Mouse (Mus musculus): ENCODE measurements around the gene Psmb6.
"Not testable (repeated sequence)": the region's sequence is repeated elsewhere in the genome, so short reads cannot be mapped to it uniquely, and the experiment has no call there.

The Psmb6 gene

GRCm38 (mm10) chr11:70524782-70525181, 385 bp upstream of the Psmb6 start:
- DNase-seq, result no peak

- no peak for DNase-seq
These were observed 559 bp downstream of the Psmb6 start for GRCm38 (mm10) chr11:70525726-70526125.

GRCm38 (mm10) chr11:70526211-70526610, 1.0 kb downstream of the Psmb6 start:
- no peak for DNase-seq

- DNase-seq, result no peak
These were observed 3.4 kb downstream of the Psmb6 start for GRCm38 (mm10) chr11:70528610-70529009.

- DNase-seq, result not testable (repeated sequence)
These were observed 5.9 kb downstream of the Psmb6 start for GRCm38 (mm10) chr11:70531065-70531464.

- DNase-seq, result no peak
These were observed 7.7 kb downstream of the Psmb6 start, which contains the start of gene Gm40193 for GRCm38 (mm10) chr11:70532839-70533238. Gm40193 (minus strand) TSS chr11:70532939.

- no peak for DNase-seq
These were observed 14.3 kb downstream of the Psmb6 start for GRCm38 (mm10) chr11:70539423-70539822.

- DNase-seq, result peak; percentile 93
These were observed 14.9 kb downstream of the Psmb6 start, which contains the start of gene Pld2 for GRCm38 (mm10) chr11:70539877-70540587. Pld2 (plus strand) TSS chr11:70540064.

- DNase-seq, result no peak
These were observed 15.8 kb downstream of the Psmb6 start for GRCm38 (mm10) chr11:70540928-70541327.

GRCm38 (mm10) chr11:70541415-70541814, 16.2 kb downstream of the Psmb6 start:
- DNase-seq, result no peak

GRCm38 (mm10) chr11:70544496-70544895, 19.3 kb downstream of the Psmb6 start:
- no peak for DNase-seq

- DNase-seq, result no peak
These were observed 26.4 kb downstream of the Psmb6 start for GRCm38 (mm10) chr11:70551526-70551925.

- peak; percentile 15 for DNase-seq
These were observed 28.8 kb downstream of the Psmb6 start for GRCm38 (mm10) chr11:70553940-70554339.

GRCm38 (mm10) chr11:70557545-70557944, 32.4 kb downstream of the Psmb6 start:
- no peak for DNase-seq

- DNase-seq, result no peak
These were observed 36.7 kb downstream of the Psmb6 start for GRCm38 (mm10) chr11:70561937-70562286.

- peak; percentile 89 for DNase-seq
These were observed 37.3 kb downstream of the Psmb6 start, which contains the start of gene Mink1 for GRCm38 (mm10) chr11:70562287-70562994. Mink1 (plus strand) TSS chr11:70562881.

GRCm38 (mm10) chr11:70562995-70563469, 37.9 kb downstream of the Psmb6 start:
- DNase-seq, result no peak

GRCm38 (mm10) chr11:70563470-70564275, 38.5 kb downstream of the Psmb6 start:
- DNase-seq, result peak; percentile 69

GRCm38 (mm10) chr11:70564276-70564873, 39.2 kb downstream of the Psmb6 start:
- no peak for DNase-seq

- no peak for DNase-seq
These were observed 41.4 kb downstream of the Psmb6 start for GRCm38 (mm10) chr11:70566586-70566985.

GRCm38 (mm10) chr11:70570614-70571013, 45.4 kb downstream of the Psmb6 start:
- DNase-seq, result not testable (repeated sequence)

GRCm38 (mm10) chr11:70571641-70572040, 46.5 kb downstream of the Psmb6 start:
- no peak for DNase-seq

All from lung, postnatal 14 days (tissue).